Mouse (Mus musculus) ovary, adult 18-20 months (tissue): Measurements from ENCODE around the gene Klk1b1.
"Not testable (repeated sequence)": the region's sequence is repeated elsewhere in the genome, so short reads cannot be mapped to it uniquely, and the experiment has no call there.

ENCODE experiments used
- DNase-seq: peaks from one replicate; pipeline ENCODE4 v3.0.0; 2022; ENCODE audit warnings: low spot score, mixed read lengths

Gene Klk1b1

GRCm38 (mm10) chr7:44004847-44005246 is 38.3 kb downstream of the Klk1b1 start:
- DNase-seq: no peak

GRCm38 (mm10) chr7:44011868-44012267 is 45.3 kb downstream of the Klk1b1 start, which contains the start of gene Klk1b26:
Gene Klk1b26, plus strand, starts transcription at chr7:44012168.
- not testable (repeated sequence) for DNase-seq

- not testable (repeated sequence) for DNase-seq
These were observed 48.1 kb downstream of the Klk1b1 start for GRCm38 (mm10) chr7:44014666-44015065.

GRCm38 (mm10) chr7:44015071-44015470 is 48.5 kb downstream of the Klk1b1 start:
- DNase-seq: no peak
